Mouse (Mus musculus) liver, embryonic 16.5 days (tissue): Measurements from ENCODE around the gene Fras1. TPM values are rescaled to one million over a fixed set of nuclear protein-coding genes. Genes with fewer than 3 reads are reported as not detected.

Experiments used
- ATAC-seq: fragments of 200-750 bp; cut with Nextera tagmentation; 2 replicates; pipeline ENCODE4 v1.8.0; 2017; ENCODE audit warnings: low read depth, mild to moderate bottlenecking, moderate number of reproducible peaks, moderate library complexity
- H3K27ac ChIP-seq: fragments of 300-500 bp; sonication (generic); 2 replicates; pipeline ENCODE4 v1.5.1; 2014; ENCODE audit warnings: mild to moderate bottlenecking, low read length
- H3K27me3 ChIP-seq: fragments of 300-500 bp; sonication (generic); 2 replicates; pipeline ENCODE4 v1.6.1; 2014; ENCODE audit warnings: low read depth, low read length, mixed read lengths; ENCODE audit not compliant: control insufficient read depth, insufficient read depth
- H3K36me3 ChIP-seq: fragments of 300-500 bp; sonication (generic); 2 replicates; pipeline ENCODE4 v1.6.1; 2014; ENCODE audit warnings: mild to moderate bottlenecking; ENCODE audit not compliant: control insufficient read depth, insufficient read depth
- H3K4me1 ChIP-seq: fragments of 300-500 bp; sonication (generic); 2 replicates; pipeline ENCODE4 v1.6.1; 2014; ENCODE audit warnings: low read depth, low read length, mixed read lengths; ENCODE audit not compliant: control insufficient read depth
- H3K4me2 ChIP-seq: fragments of 300-500 bp; sonication (generic); 2 replicates; pipeline ENCODE4 v1.6.1; 2014; ENCODE audit warnings: low read depth, low read length, mixed read lengths
- H3K4me3 ChIP-seq: fragments of 300-500 bp; sonication (generic); 2 replicates; pipeline ENCODE4 v1.5.1; 2014; ENCODE audit warnings: low read depth, mild to moderate bottlenecking, low read length
- H3K9ac ChIP-seq: fragments of 300-500 bp; sonication (generic); 2 replicates; pipeline ENCODE4 v1.6.1; 2014; ENCODE audit warnings: low read depth, low read length
- H3K9me3 ChIP-seq: fragments of 300-500 bp; sonication (generic); replicated peaks from 2 replicates; pipeline ENCODE4 v1.6.1; 2016; ENCODE audit warnings: low read length; ENCODE audit not compliant: control insufficient read depth
- WGBS: fragments of 180-500 bp; shearing (Covaris S2); extraction: QIAGEN DNeasy Blood & Tissue Kit; methylation state at CpG from one replicate; pipeline ENCODE4 v1.1.7; 2014; ENCODE audit not compliant: insufficient replicate concordance; 5-methylcytosine and 5-hydroxymethylcytosine counted together
- polyA plus RNA-seq: library from polyadenylated mRNA; unstranded; fragments of >200 nt; fragmentation: Nextera tagmentation; extraction: Ambion mirVana; gene quantifications from 2 replicates; pipeline ENCODE4 v1.2.1, GENCODE M21; 2015

Gene Fras1
- polyA plus RNA-seq, 1 experiment from 2014 or later: 1.1 TPM

GRCm38 (mm10) chr5:96622604-96623352 lies 249.0 kb downstream of the Fras1 start:
- ATAC-seq: no peak
- H3K9ac ChIP-seq: no peak overlapping the region
- H3K36me3 ChIP-seq: no peaks in the 10 kb centered on the region
- H3K27me3 ChIP-seq: no peaks in the 10 kb centered on the region
- no peaks in the 10 kb centered on the region for H3K9me3 ChIP-seq
- no peaks in the 10 kb centered on the region for H3K4me1 ChIP-seq
- no peak overlapping the region for H3K4me2 ChIP-seq
- no peak overlapping the region for H3K4me3 ChIP-seq
- WGBS: 46% methylated on average over 5 of the region's 5 CpGs
- H3K27ac ChIP-seq: no peak overlapping the region

GRCm38 (mm10) chr5:96629851-96630250 lies 256.1 kb downstream of the Fras1 start:
- no peaks in the 10 kb centered on the region for H3K9me3 ChIP-seq
- no peak overlapping the region for H3K27ac ChIP-seq
- no peaks in the 10 kb centered on the region for H3K27me3 ChIP-seq
- no peak overlapping the region for H3K4me2 ChIP-seq
- no peaks in the 10 kb centered on the region for H3K4me1 ChIP-seq
- no peak for ATAC-seq
- H3K4me3 ChIP-seq: no peak overlapping the region
- H3K36me3 ChIP-seq: no peaks in the 10 kb centered on the region
- 72% methylated on average over 8 of the region's 8 CpGs for WGBS
- no peak overlapping the region for H3K9ac ChIP-seq

GRCm38 (mm10) chr5:96635146-96635862 lies 261.5 kb downstream of the Fras1 start:
- Histone ChIP-seq H3K4me1 (no peaks in the 10 kb centered on the region), H3K4me3 (no peak overlapping the region), H3K27ac (no peak overlapping the region), H3K27me3 (no peaks in the 10 kb centered on the region), H3K9ac (no peak overlapping the region), H3K36me3 (no peaks in the 10 kb centered on the region), H3K4me2 (no peak overlapping the region), H3K9me3 (no peaks in the 10 kb centered on the region)
- 64% methylated on average over 17 of the region's 17 CpGs for WGBS
- no peak for ATAC-seq

GRCm38 (mm10) chr5:96635866-96636265 lies 262.1 kb downstream of the Fras1 start:
- WGBS: 56% methylated on average over 5 of the region's 5 CpGs
- no peak overlapping the region for H3K9ac ChIP-seq
- no peak overlapping the region for H3K27ac ChIP-seq
- no peaks in the 10 kb centered on the region for H3K36me3 ChIP-seq
- no peaks in the 10 kb centered on the region for H3K27me3 ChIP-seq
- no peaks in the 10 kb centered on the region for H3K4me1 ChIP-seq
- H3K4me3 ChIP-seq: no peak overlapping the region
- H3K4me2 ChIP-seq: no peak overlapping the region
- H3K9me3 ChIP-seq: no peaks in the 10 kb centered on the region
- ATAC-seq: no peak

GRCm38 (mm10) chr5:96639213-96639910 lies 265.6 kb downstream of the Fras1 start:
- no peak for ATAC-seq
- no peak overlapping the region for H3K9ac ChIP-seq
- no peaks in the 10 kb centered on the region for H3K36me3 ChIP-seq
- 61% methylated on average over 6 of the region's 6 CpGs for WGBS
- no peaks in the 10 kb centered on the region for H3K27me3 ChIP-seq
- H3K27ac ChIP-seq: no peak overlapping the region
- no peak overlapping the region for H3K4me3 ChIP-seq
- no peak overlapping the region for H3K4me2 ChIP-seq
- H3K4me1 ChIP-seq: no peaks in the 10 kb centered on the region
- H3K9me3 ChIP-seq: no peaks in the 10 kb centered on the region

GRCm38 (mm10) chr5:96641297-96641696 lies 267.5 kb downstream of the Fras1 start:
- Histone ChIP-seq H3K36me3 (no peaks in the 10 kb centered on the region), H3K27me3 (no peaks in the 10 kb centered on the region), H3K9me3 (no peaks in the 10 kb centered on the region), H3K4me1 (no peaks in the 10 kb centered on the region), H3K4me2 (no peak overlapping the region), H3K4me3 (no peak overlapping the region), H3K27ac (no peak overlapping the region), H3K9ac (no peak overlapping the region)
- ATAC-seq: no peak
- 54% methylated on average over 2 of the region's 2 CpGs for WGBS

GRCm38 (mm10) chr5:96675676-96676075 lies 301.9 kb downstream of the Fras1 start:
- H3K4me1 ChIP-seq: no peaks in the 10 kb centered on the region
- no peak overlapping the region for H3K4me2 ChIP-seq
- no peak overlapping the region for H3K9ac ChIP-seq
- no peaks in the 10 kb centered on the region for H3K36me3 ChIP-seq
- H3K4me3 ChIP-seq: no peak overlapping the region
- 79% methylated on average over 4 of the region's 4 CpGs for WGBS
- ATAC-seq: no peak
- no peak overlapping the region for H3K27ac ChIP-seq
- no peaks in the 10 kb centered on the region for H3K9me3 ChIP-seq
- no peaks in the 10 kb centered on the region for H3K27me3 ChIP-seq

- Histone ChIP-seq H3K9ac (no peak overlapping the region), H3K27me3 (no peaks in the 10 kb centered on the region), H3K4me2 (no peak overlapping the region), H3K27ac (no peak overlapping the region), H3K36me3 (no peaks in the 10 kb centered on the region), H3K9me3 (no peaks in the 10 kb centered on the region), H3K4me1 (no peaks in the 10 kb centered on the region), H3K4me3 (no peak overlapping the region)
- WGBS: 14% methylated on average over 2 of the region's 2 CpGs
- ATAC-seq: no peak
Observed at GRCm38 (mm10) chr5:96677498-96677897, 303.7 kb downstream of the Fras1 start.

GRCm38 (mm10) chr5:96681085-96681484 lies 307.3 kb downstream of the Fras1 start:
- Histone ChIP-seq H3K9me3 (no peaks in the 10 kb centered on the region), H3K27ac (no peak overlapping the region), H3K4me2 (no peak overlapping the region), H3K27me3 (no peaks in the 10 kb centered on the region), H3K9ac (no peak overlapping the region), H3K4me1 (no peaks in the 10 kb centered on the region), H3K36me3 (no peaks in the 10 kb centered on the region), H3K4me3 (no peak overlapping the region)
- no peak for ATAC-seq
- 43% methylated on average over 3 of the region's 3 CpGs for WGBS
